Comparison of ENCODE assay signal across 27 mouse cellular contexts in the genomic region with DNA sequence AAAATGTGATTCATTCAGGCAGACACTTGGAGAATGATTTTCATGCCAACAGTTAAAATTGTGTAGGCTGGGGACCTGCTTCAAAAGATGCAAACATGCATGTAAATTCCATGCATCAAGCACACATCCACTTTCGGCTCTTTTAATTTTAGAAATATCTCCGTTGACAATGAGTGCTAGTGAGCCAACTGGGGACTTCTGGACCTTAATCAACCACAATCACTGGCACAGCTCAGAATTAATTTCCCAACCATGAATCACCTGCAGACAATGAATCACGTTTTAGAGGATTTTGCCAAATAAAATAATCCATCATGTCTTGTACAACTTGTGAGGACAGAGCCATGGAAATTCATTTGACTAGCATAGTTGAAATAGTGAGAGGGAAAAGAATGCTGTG.
A peak's percentile ranks its signal among the peaks of the same experiment; 100 is the strongest.
DNase-seq lines count a peak whose midpoint lies in the region; ATAC-seq and TF ChIP-seq lines count a peak whose summit lies in the region.
"Had no signal": no experiment of that assay in that cellular context is flagged by ENCODE, and none has a peak within 500 bp of the region (broad histone marks: within the 10 kb centered on the region; RNA-seq: fewer than 3 reads in every experiment).

No protein-coding gene starts in this region.

- no peak overlapping the region for H3K4me3 ChIP-seq in kidney, postnatal 0 days (replicated peaks; ENCODE audit: low read depth, low read length)
- H3K4me3 ChIP-seq in C2C12 (ENCODE audit: insufficient read depth, poor library complexity, severe bottlenecking): no peak overlapping the region
- H3K4me3 ChIP-seq: forebrain, embryonic 13.5 days; heart, embryonic 13.5 days; hindbrain, embryonic 12.5 days; limb, embryonic 12.5 days; midbrain, embryonic 10.5 days; neural tube, embryonic 15.5 days had no signal

- H3K4me1 ChIP-seq in kidney, postnatal 0 days (replicated peaks; ENCODE audit: insufficient read depth, low read length): no peaks in the 10 kb centered on the region
- H3K4me1 ChIP-seq: forebrain, embryonic 13.5 days; heart, embryonic 13.5 days; hindbrain, embryonic 12.5 days; limb, embryonic 12.5 days; neural tube, embryonic 15.5 days had no signal

- H3K4me2 ChIP-seq in kidney, postnatal 0 days (ENCODE audit: low read length): no peak overlapping the region
- H3K4me2 ChIP-seq: forebrain, embryonic 13.5 days; heart, embryonic 13.5 days; hindbrain, embryonic 12.5 days; limb, embryonic 12.5 days; liver, embryonic 11.5 days; neural tube, embryonic 15.5 days had no signal

- no peak for ATAC-seq in kidney, postnatal 0 days (replicated peaks; ENCODE audit: low FRiP score, low read depth)
- ATAC-seq: forebrain, embryonic 13.5 days; inflammation-experienced regulatory T-cells, adult 6 months; liver, postnatal 0 days had no signal

- DNase-seq in kidney, postnatal 0 days (ENCODE audit: low spot score): peak; percentile 7
- no peak for DNase-seq in kidney, postnatal 14 days
- peak; percentile 4 for DNase-seq in adipocyte (ENCODE audit: low spot score)
- DNase-seq in gonadal fat pad, adult 2 months (ENCODE audit: low read depth): peak; percentile 6
- no peak for DNase-seq in layer of hippocampus, postnatal 36 days
- DNase-seq in urinary bladder, postnatal 4 days (ENCODE audit: low spot score in 2 of 2): no peak
- DNase-seq: adrenal gland, adult 8-10 months; cerebellum, adult 9-10 months; gastrocnemius, postnatal 14 days; heart, adult 18-20 months; heart, postnatal 14 days; kidney, adult 2 months; kidney, postnatal 10 days; liver, postnatal 0 days; thymus, adult 2 months; thymus, postnatal 4 days had no signal

- no peaks in the 10 kb centered on the region for H3K79me3 ChIP-seq in C2C12 (ENCODE audit: low read depth)

- no peaks in the 10 kb centered on the region for H3K27me3 ChIP-seq in kidney, postnatal 0 days (ENCODE audit: insufficient read depth, low read length)
- no peaks in the 10 kb centered on the region for H3K27me3 ChIP-seq in C2C12 (ENCODE audit: control insufficient read depth, insufficient read depth, insufficient read length)
- H3K27me3 ChIP-seq: forebrain, embryonic 13.5 days; heart, embryonic 13.5 days; hindbrain, embryonic 12.5 days; neural tube, embryonic 15.5 days had no signal

- H3K9me3 ChIP-seq in kidney, postnatal 0 days (replicated peaks; ENCODE audit: low read length): no peaks in the 10 kb centered on the region
- H3K9me3 ChIP-seq: forebrain, embryonic 13.5 days; heart, embryonic 13.5 days; hindbrain, embryonic 12.5 days; limb, embryonic 12.5 days; midbrain, embryonic 10.5 days; neural tube, embryonic 15.5 days had no signal

- no peak overlapping the region for H3K27ac ChIP-seq in kidney, postnatal 0 days
- H3K27ac ChIP-seq: forebrain, embryonic 13.5 days; heart, embryonic 13.5 days; hindbrain, embryonic 12.5 days; limb, embryonic 12.5 days; macrophage; midbrain, embryonic 10.5 days; neural tube, embryonic 15.5 days; stomach, postnatal 0 days had no signal

- H3K79me2 ChIP-seq in C2C12 (ENCODE audit: control insufficient read depth, insufficient read depth): no peaks in the 10 kb centered on the region

- no peak overlapping the region for H3K9ac ChIP-seq in kidney, postnatal 0 days (ENCODE audit: low read depth, low read length)
- H3K9ac ChIP-seq: forebrain, embryonic 13.5 days; heart, embryonic 13.5 days; hindbrain, embryonic 12.5 days; limb, embryonic 12.5 days; liver, postnatal 0 days; neural tube, embryonic 15.5 days had no signal

- WGBS in kidney, postnatal 0 days: 37% methylated on average over 3 of the region's 3 CpGs

- H3K36me3 ChIP-seq in kidney, postnatal 0 days (ENCODE audit: insufficient read depth, low read length): no peaks in the 10 kb centered on the region
- no peaks in the 10 kb centered on the region for H3K36me3 ChIP-seq in C2C12 (ENCODE audit: control insufficient read depth, insufficient read depth)
- H3K36me3 ChIP-seq: heart, embryonic 13.5 days; hindbrain, embryonic 12.5 days; limb, embryonic 12.5 days; midbrain, embryonic 10.5 days; neural tube, embryonic 15.5 days had no signal

- no peak for TF ChIP-seq CTCF in kidney, postnatal 0 days (IDR thresholded peaks at IDR 0.05; ENCODE audit: low read depth)
- no peak for TF ChIP-seq CTCF in C2C12 (IDR thresholded peaks at IDR 0.05; ENCODE audit: control insufficient read depth, insufficient read depth, insufficient read length)

- H3ac ChIP-seq in C2C12 (ENCODE audit: control insufficient read depth, insufficient read length, low read depth): no peak overlapping the region

TF ChIP-seq in C2C12, 6 proteins besides CTCF, POLR2A, EP300 and RAD21:
- TF ChIP-seq CEBPB (IDR thresholded peaks at IDR 0.05; ENCODE audit: low read depth) (peak; percentile 46), MYOG (IDR thresholded peaks at IDR 0.05; ENCODE audit: control insufficient read depth, extremely low read depth, insufficient read length) (no peak), MAX (IDR thresholded peaks at IDR 0.05) (no peak), FOSL1 (IDR thresholded peaks at IDR 0.05; ENCODE audit: insufficient read depth, low read length, poor library complexity, severe bottlenecking) (peak; percentile 73), MYOD1 (IDR thresholded peaks at IDR 0.05; ENCODE audit: control insufficient read depth, insufficient read length, low read depth) (no peak), USF1 (IDR thresholded peaks at IDR 0.05; ENCODE audit: low read depth) (no peak)

Comparison
In these comparisons a context has a peak if more than half of its experiments do, and no peak if none do; other contexts are left out.
1. DNase-seq: peak in kidney, postnatal 0 days (single experiment), adipocyte (single experiment) and gonadal fat pad, adult 2 months (single experiment); none in kidney, postnatal 14 days (single experiment), layer of hippocampus, postnatal 36 days (0 of 2) and urinary bladder, postnatal 4 days (0 of 2).